Mouse (Mus musculus): ENCODE data around the gene Cfap157.

The Cfap157 gene

DNA sequence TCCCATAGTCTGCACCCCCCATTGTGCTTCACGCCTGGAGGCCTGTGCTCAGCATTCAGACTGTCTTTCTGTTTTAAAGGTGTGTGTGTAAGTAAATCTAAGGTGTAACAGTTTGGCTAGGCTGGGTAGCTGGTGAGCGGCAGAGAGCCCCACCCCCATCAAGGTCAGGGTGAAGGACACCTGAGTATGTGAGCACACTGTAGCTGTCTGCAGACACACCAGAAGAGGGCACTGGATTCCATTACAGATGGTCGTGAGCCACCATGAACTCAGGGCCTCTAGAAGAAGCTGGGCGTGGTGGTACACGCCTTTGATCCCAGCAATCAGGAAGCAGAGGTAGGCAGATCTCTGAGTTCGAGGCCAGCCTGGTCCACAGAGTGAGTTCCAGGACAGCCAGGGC lies 2.5 kb downstream of the Cfap157 start:
- peak; percentile 80 for DNase-seq (ENCODE audit: low read depth, low spot score)

DNA sequence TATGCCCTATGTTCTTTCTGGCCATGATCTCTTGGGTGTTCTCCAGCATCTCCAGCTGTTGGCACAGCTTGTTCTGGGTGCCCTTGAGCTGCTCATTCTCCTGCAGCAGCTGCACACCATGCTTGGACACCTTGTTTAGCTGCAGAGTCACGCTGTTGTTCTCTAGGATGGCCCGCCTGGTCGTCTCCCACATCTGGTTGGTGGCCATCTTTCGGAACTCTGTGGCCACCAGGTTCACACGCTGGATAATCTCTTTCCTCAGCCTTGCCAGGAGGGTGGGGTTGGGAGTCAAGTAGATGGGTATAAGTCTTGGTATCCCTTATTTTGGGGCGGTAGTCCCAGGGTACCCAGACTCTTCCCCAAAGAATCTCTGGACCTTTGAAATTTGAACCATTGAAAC lies 4.5 kb downstream of the Cfap157 start:
- no peak for DNase-seq (ENCODE audit: low read depth, low spot score)

DNA sequence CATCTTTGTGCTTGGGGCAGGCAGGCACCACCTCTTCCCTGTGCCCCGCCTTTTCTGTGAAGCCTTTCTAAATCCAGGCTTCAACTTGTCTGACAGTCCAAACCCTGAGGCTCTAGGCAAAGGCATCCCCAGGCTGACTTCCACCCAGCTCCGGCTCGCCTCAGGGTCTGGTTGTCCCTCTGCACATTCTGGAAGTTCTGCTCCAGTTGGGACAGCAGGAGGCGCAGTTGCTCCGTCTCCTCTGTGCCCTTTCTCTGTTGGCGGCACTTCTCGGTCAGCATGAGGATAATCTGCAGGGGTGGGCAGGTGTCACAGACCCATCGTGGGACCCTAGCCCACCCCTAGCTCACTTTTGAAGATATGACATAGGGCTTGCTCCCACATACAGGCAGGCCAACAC lies 5.1 kb downstream of the Cfap157 start:
- DNase-seq (ENCODE audit: low read depth, low spot score), result peak; percentile 77

DNA sequence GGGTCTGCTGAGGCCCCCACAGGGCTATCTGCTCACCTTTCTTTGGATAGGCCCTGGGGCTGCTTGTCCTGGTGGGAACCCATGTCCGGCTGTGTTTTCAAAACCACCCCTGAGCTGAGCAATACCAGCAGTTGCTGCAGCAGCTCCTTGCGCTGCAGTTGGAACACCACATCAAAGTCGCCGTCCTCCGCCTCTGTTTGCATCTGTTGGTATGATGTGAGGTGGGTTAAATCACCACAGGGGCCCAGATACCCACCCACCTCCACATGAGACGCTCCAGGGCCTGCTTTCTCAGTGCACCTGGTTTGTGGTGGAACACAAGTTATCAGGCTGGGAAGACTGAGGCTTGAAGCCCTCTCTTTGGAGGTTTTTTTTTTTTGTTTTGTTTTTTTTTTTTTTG lies 6.1 kb downstream of the Cfap157 start:
- no peak for DNase-seq (ENCODE audit: low read depth, low spot score)

DNA sequence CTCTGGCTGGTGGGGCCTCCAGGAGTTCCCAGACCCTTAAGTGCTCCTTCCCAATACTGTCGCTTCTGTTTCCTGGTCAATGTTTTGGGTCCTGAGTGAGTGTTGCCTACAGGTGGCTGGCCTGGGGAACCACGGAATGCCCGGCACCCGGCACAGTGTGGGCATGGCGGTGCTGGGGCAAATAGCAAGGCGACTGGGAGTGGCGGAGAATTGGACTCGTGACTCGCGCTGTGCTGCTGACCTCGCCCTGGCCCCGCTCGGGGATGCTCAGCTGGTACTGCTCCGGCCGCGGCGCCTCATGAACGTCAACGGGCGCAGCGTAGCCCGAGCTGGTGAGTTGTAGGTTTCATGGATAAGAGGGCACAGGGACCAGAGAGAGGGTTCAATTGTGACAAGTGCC lies 8.0 kb downstream of the Cfap157 start:
- DNase-seq (ENCODE audit: low read depth, low spot score), result no peak

DNA sequence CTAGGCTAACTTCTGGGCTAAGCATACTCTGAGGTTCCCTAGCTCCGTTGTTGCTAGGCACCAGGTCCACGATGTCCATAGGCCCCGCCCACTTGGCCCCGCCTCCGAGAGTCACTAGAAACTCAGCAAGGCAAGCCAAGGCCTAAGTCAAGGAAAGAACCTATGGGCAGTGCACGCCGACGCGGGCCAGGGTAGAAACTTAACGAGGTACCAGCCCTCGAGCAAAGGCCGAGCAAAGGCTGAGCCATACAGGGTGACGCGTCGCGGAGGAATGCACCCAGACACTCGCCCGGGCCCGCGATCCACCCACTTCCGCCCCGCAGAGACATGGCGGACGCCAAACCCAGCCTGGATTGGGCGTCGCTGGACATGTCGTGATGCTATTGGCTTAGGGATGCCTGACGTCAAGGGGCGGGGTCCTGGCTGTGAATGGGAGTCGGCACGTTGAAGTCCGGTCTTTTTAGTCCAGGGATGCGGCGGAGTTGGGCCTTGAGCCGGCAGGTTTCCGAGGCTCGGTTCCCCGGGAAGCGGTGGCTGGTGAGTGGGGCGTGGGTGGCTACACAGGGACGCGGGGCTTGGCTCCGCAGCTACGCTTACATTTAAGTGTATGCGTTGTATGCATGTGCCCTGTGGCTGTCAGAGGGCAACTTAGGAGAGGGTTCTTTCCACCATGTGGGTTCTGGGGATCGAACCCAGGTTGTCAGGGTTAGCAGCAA lies 8.7 kb downstream of the Cfap157 start, which contains the start of the genes Ttc16 and Ptrh1:
Ttc16 (minus strand) TSS at position 275 of the 716 bp plus-strand sequence.
Ptrh1 (plus strand) TSS at position 428 of the 716 bp plus-strand sequence.
- peak; percentile 96 for DNase-seq (ENCODE audit: low read depth, low spot score)

DNA sequence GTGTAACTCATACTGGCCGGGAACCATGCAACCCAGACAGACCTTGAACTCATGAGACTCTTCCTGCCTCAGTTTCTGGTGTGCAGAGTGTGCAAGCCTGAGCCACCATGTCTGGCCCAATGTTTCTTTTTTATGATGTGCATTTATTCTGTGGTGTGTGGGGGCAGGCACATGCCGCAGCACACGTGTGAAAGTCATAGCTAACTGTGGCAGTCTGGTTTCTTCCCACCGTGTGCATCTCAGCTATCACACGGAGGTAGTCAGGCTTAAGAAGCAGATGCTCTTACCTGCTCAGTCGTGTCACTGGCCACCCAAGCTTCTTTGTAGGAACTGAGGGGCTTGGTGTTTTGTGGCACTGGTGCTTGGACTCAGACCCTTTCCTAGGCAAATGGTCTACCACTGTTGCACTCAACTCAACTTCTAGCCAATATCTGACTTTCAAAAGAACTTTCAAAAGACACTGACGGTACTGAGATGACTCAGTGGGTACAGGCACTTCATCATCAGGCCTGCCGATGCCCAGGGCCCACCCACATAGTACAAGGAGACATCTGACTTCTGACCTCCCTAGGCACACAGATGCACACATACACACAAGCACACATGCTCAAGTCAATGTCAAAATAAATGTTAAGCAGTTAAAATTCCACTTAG lies 11.5 kb downstream of the Cfap157 start:
- no peak for DNase-seq (ENCODE audit: low read depth, low spot score)

DNA sequence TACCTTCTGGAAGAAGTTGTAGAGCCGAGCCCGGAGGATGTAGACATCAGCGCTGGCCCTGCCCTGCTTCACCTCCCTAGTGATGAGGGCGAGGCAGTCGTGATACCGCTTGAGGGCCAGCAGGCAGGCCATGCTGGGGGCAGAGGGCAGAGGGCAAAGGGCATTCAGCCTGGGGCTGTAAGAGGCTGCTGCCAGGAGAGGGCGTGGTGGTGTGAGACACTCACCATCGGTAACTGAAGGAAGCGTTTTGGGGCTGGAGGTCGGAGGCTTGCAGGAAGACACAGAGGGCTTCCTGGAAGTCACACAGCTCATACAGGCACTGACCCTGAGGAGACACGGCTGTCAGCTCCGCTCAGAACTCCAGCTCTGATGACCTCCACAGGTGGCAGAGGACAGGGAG lies 12.3 kb downstream of the Cfap157 start:
- peak; percentile 52 for DNase-seq (ENCODE audit: low read depth, low spot score)

DNA sequence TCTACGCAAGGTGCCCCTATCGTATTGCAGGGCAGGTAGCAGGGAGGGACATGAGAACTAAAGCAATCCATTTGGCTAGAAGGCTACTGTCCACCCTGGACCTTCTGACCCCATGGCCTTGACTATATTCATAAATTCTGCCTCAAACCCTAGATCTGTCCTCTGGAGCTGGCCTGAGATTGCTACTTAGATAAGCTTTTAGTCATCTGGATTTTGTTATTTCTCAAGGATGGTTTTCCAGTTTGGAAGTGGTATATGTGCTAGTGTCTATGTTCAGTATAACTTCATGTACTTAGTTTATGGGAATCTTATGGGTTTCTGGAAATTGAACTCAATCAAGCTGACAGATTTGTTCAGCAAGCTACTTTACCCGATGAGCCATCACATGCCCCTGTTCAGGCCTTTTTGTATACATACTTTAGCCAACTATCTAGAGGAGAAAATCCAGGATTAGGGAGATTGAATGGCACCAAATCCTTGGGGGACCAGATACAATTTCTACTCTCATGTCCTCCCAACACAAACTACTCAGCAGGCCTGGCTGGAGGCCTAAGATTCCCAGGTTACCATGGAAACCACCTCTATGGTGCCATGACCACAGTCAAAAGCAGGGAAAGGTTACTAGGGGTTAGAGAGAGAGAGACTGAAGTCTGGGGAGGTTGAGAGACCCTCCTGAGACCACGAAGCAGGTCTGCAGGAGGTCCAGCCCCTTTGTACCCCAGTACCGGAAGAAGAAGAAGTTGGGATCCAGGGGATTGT lies 14.7 kb downstream of the Cfap157 start:
- DNase-seq (ENCODE audit: low read depth, low spot score), result no peak

DNA sequence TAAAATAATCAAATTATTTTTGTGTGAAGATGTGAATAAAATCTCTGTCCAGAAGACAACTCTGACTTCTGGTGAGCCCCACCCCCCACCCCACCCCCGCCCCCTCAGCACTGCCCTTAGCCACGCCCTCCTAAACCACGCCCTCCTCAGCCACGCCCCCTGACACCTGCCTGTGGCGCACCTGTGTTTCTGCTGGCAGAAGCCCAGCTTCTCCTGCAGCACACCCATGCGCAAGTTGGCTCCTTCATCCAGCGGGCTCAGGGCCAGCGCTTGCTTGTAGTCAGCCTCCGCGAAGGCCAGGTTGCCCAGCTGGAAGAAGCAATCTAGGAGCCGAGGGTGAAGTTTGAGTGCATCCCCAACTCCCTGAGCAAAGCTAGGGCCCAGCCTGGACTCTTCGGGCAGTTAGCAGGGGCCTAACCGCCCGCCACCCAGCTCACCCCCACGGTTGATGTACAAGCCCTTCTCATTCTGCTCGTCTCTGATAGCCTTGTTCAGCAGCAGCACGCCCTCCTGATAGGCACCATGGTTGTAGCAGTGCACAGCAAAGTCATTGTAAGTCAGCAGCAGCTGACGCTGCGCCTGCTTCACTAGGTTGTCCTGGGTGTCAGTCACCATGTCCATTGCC lies 15.5 kb downstream of the Cfap157 start:
- peak; percentile 46 for DNase-seq (ENCODE audit: low read depth, low spot score)

DNA sequence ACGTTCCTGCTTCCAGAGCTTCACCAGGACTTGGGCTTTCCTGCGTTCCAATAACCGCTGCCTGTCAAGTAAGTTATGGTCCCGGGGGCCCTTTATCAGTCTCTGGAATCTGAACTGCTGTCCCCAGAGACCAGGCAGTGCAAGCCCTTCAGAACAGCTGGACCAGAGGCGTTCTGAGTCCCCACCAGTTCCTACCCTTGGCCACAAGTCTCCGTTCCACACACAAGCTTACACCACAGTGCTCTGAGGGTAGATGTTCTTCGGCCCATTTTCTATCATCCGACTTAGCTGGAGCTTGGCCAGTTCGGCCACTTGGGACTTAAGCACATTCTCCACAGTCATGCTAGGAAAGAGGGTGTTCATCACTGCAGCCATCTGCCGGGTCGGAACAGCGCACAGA lies 17.0 kb downstream of the Cfap157 start:
- DNase-seq (ENCODE audit: low read depth, low spot score), result no peak

DNA sequence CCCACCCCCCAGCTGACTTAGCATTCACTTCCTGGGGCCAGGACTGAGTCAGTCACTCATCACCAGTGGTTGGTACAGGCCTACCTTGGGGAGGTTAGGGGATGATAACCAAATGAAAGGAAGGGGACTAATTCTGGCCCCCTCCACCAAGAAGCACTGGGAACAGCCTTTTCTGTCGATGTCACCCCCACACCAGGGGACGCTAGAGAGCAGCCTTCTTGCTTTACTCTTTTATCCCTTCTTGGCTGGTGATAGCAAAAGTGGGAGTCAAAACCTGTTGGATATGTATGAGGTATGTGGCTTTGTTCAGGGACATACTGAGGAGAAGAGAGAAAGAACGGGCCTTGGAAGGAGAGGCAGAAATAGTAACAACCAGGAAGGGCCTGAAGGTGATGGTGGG lies 20.9 kb downstream of the Cfap157 start:
- DNase-seq (ENCODE audit: low read depth, low spot score), result no peak

DNA sequence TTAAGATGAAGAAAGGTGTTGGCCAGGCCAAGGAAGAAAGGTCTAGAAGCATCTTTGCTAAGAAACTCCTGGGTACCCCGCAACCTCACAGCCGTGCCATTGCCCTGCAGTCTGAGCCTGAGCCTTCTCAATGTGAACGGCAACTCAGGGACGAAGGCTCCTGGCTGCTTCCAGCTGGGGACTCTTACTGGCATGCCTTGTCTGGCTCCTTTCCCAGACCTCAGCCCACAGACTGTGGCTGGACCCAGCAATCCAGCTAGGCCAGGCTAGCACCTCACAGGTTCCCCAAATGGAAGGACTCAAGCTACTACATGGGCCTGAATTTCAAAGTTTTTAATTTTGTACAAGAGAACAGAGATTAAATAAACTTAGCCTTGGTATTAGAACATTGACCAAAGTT lies 22.4 kb downstream of the Cfap157 start:
- DNase-seq (ENCODE audit: low read depth, low spot score), result no peak

DNA sequence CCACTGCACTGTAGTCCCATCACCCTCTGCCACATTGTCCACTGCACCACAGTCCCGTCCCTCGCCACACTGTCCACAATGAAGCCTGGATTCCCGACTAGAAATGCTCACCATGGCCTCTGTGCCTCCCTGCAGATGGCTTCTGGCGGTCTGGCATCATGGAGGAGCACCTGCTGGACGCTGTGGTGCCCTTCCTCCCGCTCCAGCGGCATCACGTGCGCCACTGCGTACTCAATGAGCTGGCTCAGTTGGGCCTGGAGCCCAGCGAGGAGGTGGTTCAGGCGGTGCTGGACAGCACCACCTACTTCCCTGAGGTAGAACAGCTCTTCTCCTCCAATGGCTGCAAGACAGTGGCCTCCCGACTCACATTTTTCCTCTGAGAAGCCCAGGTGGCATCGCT lies 22.9 kb downstream of the Cfap157 start:
- DNase-seq (ENCODE audit: low read depth, low spot score), result no peak

DNA sequence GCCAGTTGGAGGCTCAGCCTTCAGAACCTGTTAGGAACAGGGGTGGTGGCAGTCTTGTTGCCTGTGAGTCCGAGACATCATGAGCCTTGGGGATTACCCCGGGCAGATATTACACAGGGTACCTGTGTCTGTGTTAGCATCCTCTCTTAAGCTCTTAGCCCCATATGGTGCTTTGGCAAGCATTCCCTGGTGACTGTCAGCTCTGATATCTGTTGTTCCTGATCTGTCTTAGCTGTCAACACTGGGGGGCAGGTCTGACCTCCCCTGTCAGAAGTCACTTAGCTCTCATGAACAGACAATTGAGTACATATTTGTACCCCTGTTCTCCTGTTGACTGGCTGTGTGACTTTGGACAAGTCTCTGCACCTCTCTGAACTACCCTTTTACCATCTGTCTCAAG lies 25.2 kb downstream of the Cfap157 start:
- no peak for DNase-seq (ENCODE audit: low read depth, low spot score)

DNA sequence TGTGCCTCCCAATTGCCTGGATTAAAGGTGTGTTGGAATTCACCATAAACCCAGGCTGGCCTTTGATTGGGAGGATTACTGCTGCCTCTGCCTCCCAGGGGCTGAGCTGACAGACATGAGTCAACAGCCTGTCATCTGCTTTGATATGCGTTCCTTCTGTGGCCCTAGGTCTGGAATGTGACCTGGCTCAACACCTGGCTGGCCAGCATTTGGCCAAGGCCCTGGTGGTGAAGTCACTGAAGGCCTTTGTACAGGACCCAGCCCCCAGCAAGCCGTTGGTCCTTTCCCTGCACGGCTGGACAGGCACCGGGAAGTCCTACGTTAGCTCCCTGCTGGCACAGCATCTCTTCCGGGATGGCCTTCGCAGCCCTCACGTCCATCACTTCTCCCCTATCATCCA lies 25.7 kb downstream of the Cfap157 start:
- no peak for DNase-seq (ENCODE audit: low read depth, low spot score)

DNA sequence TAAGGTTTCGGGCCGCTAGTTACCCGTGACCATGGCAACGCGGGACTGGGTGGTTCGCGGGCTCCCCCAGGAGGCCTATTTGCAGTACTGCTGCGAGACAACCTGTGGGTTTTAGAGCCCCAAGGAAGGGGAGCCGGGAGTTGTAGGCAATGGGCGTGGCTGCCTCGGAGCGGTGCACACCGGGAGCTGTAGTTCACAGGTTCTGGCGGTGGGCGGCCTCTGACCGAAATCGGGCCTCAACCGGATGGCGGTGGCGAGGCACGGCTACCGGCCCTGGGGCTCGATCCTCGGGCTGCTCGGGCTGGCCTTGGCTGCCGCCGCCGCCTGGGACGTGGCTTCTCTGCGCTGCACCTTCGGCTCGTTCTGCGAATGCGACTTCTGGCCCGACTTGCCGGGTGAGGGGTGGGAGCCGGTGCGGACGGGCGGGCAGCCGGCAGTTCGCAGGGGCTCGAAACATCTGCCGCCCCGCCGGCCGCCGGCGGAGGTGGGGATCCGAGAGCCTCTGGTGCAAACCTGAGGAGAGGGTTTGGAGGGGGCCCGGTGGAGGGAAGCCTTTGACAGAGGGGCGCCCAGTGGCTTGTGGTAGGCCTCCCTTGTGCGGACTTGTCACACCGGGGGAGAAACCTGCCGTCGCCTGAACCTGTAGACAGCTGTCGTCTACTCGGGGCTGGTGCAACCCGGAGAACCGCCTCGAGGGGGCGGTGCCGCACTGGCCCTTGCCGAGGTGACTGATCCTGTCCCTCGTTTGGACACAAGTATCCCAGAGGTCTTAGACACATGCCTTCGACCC lies 27.0 kb downstream of the Cfap157 start, which contains the start of gene Tor2a:
Tor2a (plus strand) TSS at position 179 of the 790 bp plus-strand sequence.
- DNase-seq (ENCODE audit: low read depth, low spot score), result peak; percentile 97

DNA sequence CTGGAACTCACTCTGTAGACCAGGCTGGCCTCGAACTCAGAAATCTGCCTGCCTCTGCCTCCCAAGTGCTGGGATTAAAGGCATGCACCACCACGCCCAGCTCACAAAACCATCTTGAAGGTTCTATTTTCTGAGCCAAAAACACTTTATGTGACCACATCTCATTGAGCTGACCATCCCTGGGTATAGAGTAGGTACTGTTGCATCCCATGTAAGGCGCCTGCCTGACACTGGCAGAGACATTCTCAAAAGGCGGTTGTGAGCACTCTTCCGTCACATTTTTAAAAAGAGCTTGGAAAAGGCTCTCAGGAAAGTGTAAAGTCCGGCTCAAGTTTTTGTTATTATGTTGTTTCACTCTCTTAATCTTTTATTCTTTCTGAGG lies 27.6 kb downstream of the Cfap157 start:
- no peak for DNase-seq (ENCODE audit: low read depth, low spot score)

DNA sequence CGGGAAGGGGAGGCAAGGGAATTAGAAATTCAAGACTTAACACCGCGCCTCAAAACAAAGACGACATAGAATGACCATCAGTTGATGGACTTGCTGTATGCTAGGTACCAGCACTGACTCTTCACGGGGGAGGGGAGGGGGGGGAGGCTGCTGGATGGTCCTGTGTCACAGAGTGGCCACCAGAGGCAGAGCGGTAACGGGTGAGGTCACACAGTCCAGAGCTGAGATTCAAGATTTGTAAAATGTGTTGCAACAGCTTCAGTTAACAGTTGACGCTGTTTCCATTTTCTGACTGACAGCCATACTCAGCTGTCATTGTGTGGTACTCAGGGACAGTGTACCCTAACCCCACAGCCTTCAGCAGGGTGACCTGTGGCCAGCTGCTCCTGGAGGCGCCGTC lies 32.0 kb downstream of the Cfap157 start:
- no peak for DNase-seq (ENCODE audit: low read depth, low spot score)

DNA sequence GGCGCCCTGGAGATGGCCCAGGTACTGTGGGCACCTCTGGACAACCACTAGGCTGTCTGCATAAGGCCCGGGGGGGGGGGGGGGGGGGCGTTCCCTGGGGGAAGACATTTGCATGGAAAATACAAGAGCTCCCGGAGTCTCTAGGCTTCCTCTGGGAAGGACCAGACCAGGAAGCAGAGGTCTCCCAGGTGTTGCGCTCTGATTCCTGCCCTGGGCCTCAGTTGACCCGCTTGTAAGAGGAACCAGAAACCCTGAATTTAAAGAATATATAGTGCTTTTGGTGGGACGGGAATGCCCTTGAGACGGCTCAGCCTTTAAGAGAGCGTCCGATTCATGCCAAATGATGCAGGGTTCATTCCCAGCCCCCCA lies 32.6 kb downstream of the Cfap157 start:
- DNase-seq (ENCODE audit: low read depth, low spot score), result no peak

DNA sequence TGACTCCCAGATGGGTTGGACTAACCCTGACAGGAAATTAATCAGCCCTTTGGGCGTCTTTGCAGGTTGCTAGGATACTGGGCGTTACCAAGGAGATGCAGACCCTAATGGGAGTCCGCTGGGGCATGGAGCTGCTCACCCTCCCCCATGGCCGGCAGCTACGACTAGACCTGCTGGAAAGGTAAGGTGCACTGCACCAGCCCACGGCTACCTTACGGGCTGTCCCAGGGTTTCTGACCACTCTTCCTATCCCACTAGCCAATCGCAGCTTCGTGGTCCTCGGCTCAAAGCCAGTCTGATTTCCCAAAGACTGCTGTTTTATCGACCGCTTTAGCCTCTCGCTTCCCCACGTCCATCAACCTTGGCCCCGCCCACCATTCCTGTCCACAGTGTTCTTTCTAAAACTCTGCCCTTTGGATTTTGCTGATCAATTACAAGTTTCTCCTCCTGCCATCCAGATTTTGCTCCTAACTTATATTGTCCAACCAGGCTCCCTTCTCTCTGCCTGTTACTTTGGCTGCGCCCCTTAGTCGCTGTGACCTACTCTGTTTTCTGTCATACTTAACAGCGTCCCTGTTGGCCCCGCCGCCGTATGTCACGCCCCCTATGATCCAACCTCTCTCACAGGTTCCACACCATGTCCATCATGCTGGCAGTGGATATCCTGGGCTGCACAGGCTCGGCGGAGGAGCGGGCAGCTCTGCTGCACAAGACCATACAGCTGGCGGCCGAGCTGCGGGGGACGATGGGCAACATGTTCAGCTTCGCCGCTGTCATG lies 33.2 kb downstream of the Cfap157 start:
- DNase-seq (ENCODE audit: low read depth, low spot score), result peak; percentile 76
